Mouse (Mus musculus): ENCODE measurements around the gene Map7. TPM values are rescaled to one million over a fixed set of nuclear protein-coding genes. Genes with fewer than 3 reads are reported as not detected.

Gene Map7
- total RNA-seq, 1 experiment from 2014 or later = 19.0 TPM

DNA sequence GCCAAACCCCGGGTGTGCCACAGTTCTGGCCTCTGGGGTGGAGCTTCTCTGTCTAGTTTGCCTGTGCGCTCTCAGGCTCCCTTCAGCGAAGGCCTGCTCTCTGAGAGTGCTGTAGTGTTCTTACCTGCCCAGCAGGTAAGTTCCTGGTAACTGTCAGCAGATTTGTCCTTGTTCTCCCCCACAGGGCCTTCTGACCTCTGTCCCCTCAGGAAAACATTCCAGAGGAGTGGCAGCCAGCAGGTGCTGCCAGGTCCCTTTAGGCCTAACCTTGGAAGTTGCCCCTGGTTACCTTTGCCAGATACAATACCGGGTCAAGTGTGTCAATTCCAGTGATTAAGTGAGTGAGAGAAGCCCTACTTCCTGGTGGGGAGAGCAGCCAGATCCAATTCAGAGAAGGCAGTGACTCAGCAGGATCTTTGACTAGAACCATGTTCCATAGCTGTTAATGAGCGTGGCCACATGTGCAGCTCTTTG lies 38.6 kb downstream of the Map7 start:
- DNase-seq = no peak

DNA sequence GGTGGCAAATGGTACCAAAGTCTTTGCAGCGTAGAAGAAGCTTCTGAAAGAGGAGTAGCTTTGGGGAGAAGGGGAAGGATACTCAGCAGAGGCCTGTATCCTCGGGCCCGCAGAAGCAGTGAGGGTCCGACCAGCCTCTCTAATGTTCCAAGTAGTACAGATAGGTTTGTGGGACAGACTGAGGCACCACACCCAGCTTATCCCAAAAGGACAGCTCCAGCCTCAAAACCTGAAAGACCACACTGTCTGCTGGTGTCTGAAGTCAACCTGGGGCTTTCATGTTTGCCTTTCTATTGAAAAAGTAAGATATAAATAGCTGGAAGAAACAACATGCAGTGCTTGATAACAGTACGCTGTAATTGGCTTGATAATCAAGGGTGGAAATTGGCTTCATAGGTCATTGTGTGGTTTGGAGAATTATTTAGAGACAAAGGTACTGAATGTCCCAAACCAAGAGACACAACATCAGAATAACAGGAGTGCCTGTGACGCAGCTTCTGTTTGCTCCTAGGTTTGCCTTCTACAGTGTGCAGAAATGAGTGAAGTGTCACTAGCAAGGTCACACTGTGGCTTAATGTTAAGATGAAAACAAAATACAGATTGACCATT lies 42.0 kb downstream of the Map7 start:
- no peak for DNase-seq

- no peak for DNase-seq
Measured at GRCm38 (mm10) chr10:20194847-20195540, 46.7 kb downstream of the Map7 start.

DNA sequence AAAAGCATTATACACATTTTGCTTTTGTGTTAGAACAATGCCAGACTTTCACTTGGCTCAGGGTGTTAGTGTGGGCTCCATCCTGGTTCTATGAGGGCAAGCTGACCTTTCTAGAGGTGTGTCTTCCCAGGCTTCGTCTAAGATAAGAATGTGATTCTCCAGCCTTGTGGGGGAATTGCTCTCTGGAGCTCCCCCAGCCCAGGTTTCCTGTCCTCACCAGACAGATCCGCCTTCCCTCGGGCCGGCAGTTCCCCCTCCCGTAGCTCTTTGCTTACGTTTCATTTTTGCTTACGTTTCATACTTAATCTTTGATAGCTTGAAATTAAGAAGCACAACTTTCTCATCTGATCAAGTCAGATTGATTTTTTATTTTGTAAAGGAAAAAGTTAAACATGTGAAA lies 48.8 kb downstream of the Map7 start:
- DNase-seq = no peak

- DNase-seq = no peak
Measured at GRCm38 (mm10) chr10:20198968-20199737, 50.9 kb downstream of the Map7 start.

GRCm38 (mm10) chr10:20201236-20201635 lies 53.0 kb downstream of the Map7 start:
- DNase-seq = no peak

- no peak for DNase-seq
Measured at GRCm38 (mm10) chr10:20202171-20202570, 53.9 kb downstream of the Map7 start.

GRCm38 (mm10) chr10:20202818-20203217 lies 54.5 kb downstream of the Map7 start:
- DNase-seq = no peak

DNA sequence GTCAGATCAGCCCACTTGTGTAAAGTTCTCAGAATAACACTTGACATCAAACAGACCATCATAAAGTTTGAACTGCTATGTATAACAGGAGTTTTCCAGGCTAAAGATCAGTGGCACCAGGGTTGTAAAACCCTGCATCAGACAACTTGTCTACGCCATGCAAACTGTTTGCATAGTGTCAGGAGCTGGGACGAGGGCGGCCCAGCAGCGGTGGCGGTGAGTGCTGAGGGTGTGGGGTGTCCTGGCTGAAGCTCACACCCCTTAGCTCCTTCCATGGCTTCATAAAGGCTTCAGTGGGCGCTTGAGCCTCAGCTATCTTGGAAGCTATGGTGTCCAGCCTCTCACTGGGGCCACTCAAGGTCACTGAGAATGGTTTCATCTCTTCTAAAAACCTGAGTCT lies 55.2 kb downstream of the Map7 start:
- no peak for DNase-seq

DNA sequence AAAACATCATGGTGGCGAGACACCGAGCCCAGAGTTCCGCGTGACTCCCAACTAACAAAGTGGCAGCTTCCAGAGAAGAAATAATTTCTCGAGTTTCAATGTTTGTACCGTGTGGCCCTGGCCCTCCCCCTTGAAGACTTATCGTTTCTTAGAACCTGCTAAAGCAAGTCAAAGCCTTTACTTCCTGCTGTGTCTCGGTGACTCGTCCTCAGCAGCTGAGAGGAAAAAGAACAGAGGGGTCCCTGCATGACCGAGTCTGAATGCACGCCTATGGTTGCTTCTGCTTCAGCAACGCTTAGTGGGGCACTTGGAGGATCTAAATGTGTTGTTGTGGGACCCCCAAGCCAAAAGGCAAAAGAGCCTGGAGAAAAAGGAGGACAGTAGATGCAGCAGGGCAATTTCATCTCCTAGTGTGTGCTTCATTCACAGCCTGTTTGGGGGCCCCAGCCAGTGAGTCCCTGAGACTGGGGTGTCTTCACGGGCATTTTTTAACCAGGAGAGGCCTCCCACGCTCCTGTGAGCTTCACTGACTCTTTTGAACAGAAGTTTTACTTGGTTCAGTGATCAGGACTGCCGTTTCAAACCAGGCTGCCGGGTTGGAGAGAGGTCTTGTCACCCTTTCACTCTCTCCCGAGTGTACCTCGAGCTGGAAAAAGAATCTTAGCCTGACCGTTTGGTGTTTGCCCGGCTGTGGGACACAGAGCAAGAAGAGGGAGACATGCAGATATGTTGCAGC lies 56.6 kb downstream of the Map7 start:
- no peak for DNase-seq

DNA sequence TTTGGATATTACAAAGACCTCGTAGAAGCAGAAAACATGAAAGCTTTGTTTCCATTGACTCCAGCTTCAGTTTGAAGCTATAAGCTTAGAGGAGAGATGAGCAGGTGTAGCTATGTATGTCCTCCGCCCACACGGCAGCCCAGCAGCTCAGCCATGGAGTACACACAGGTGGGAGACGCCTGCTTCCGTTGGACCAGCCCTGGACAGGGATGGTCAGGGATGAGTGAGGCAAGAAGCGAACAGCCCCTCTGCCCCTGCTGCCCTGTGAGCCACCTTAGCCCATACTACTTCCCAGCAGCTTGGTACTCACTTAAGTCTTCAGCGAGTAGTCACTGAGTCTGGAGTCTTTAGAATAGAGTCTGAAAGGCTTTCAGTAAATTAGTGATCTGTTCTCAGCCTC lies 58.7 kb downstream of the Map7 start:
- DNase-seq = no peak

DNA sequence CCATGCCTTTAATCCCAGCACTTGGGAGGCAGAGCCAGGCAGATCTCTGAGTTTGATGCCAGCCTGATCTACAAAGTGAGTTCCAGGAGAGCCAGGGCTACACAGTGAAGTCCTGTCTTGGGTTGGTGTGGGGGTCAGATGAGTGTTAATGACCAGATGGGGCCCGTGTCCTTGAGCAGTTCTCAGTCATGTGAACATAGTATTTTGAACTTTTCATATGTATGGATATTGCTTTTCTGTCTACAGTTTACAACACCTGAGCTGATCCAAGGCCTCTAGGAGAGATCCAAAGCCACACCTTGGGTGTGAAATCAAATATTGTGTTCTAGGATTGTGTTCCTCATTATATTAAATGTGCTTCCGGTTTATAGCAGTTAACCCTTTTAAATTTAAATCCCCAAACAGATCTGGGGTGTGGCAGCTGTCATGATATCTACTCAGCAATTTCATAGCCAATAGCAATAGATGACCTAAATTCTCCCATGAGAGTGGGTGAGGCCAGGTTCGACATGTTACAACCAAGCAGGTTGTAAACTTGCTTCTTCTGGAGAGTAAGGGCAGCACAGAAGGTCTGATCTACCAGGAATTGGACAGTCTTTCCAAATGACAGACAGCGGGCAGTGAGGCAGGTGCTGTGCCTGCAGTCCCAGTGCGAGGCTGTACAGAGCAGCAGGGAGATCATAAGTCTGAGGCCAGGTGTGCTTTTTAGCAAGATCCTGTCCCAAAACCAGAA lies 61.5 kb downstream of the Map7 start:
- no peak for DNase-seq

GRCm38 (mm10) chr10:20214418-20214817 lies 66.1 kb downstream of the Map7 start:
- no peak for DNase-seq

GRCm38 (mm10) chr10:20216982-20217381 lies 68.7 kb downstream of the Map7 start:
- no peak for DNase-seq

GRCm38 (mm10) chr10:20218866-20219265 lies 70.6 kb downstream of the Map7 start:
- DNase-seq = no peak

DNA sequence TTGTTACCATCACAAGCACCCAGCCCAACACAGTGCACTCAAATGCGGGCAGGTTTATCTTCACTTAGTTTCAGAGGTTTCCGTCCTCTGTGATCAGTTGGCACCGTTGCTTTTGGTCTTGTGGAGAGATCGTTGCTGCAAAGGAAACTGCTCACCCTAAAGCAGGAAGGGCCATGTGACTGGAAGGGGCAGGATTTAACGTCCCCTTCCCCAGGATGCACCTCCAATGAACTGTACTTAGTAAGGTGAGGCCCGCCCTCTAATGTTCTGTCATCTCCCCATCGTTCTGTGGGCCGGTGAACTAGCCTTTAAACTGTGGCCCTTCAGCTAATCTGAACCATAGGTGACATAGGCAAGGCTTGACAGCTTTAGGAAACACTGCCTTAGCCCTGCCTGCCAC lies 71.3 kb downstream of the Map7 start:
- DNase-seq = no peak

GRCm38 (mm10) chr10:20220443-20221071 lies 72.3 kb downstream of the Map7 start:
- peak; percentile 27 for DNase-seq

- no peak for DNase-seq
Measured at GRCm38 (mm10) chr10:20222011-20222410, 73.7 kb downstream of the Map7 start.

GRCm38 (mm10) chr10:20226728-20227127 lies 78.5 kb downstream of the Map7 start:
- DNase-seq = peak; percentile 52

DNA sequence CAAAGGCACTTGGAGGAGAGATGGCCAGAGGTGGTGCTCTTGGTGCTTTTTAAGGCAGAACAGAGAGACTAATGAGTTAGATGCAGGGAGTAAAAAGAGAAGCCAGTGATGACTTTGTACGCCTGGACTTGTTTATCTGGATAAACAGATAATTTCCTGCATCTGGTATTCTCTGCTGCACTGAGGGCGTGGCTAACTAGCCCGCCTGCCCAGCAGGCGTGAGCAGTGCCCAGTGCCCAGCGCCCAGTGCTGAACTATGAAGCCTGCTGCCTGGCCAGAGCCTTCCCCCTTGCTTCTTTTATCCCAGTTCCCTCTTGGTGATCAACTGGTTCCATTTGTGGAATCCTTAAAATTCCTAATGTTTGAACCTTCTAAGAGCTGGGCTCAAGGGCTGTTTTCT lies 81.8 kb downstream of the Map7 start:
- no peak for DNase-seq

DNA sequence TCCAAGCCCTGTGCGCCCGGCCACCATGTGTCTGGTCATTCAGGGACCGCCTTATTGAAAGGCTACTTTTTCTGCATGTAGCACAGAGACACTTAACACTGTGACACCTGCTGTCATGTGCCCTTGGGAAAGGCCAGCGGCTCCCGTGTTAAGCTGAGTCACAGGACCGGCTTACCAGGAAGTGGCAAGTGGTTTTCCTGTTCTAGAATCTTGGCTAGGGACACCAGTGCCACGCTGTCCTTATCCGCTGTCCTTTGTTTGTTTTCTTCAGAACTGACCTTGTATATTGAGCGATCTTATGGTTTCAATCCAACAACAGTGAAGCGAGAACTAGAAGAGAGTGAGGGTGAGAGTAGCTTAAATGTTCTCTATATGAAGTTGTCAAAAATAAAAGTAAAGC lies 85.2 kb downstream of the Map7 start:
- DNase-seq = no peak

All from adrenal gland, postnatal 14 days (tissue).